Mouse (Mus musculus) spleen, postnatal 36 days (tissue): ENCODE data around the gene Cd96.
"Not testable (repeated sequence)": the region's sequence is repeated elsewhere in the genome, so short reads cannot be mapped to it uniquely, and the experiment has no call there.

Source experiments
- DNase-seq, 2 experiments: peaks; one replicate each; pipeline ENCODE4 v3.0.0; 2022; ENCODE audit warnings: low spot score in 2 of 2, mixed read lengths in 1 of 2

Cd96 gene

GRCm38 (mm10) chr16:46120020-46120419, at the start of gene Cd96:
Gene Cd96, minus strand, starts transcription at chr16:46120251.
- DNase-seq, result peak; percentile 51 to 61

- no peak for DNase-seq
Observed at GRCm38 (mm10) chr16:46166971-46167370, 46.9 kb upstream of the Cd96 start.

GRCm38 (mm10) chr16:46165305-46165704, 45.3 kb upstream of the Cd96 start:
- DNase-seq, result no peak

- DNase-seq, result not testable (repeated sequence)
Observed at GRCm38 (mm10) chr16:46154832-46155231, 34.8 kb upstream of the Cd96 start, which contains the start of gene Gm4737. Gene Gm4737, minus strand, starts transcription at chr16:46155077.

- DNase-seq, result no peak
Observed at GRCm38 (mm10) chr16:46151141-46151540, 31.1 kb upstream of the Cd96 start.

- DNase-seq, result peak; percentile 4
Observed at GRCm38 (mm10) chr16:46148661-46149341, 28.8 kb upstream of the Cd96 start.

GRCm38 (mm10) chr16:46146962-46147361, 26.9 kb upstream of the Cd96 start:
- no peak for DNase-seq

GRCm38 (mm10) chr16:46122238-46122637, 2.2 kb upstream of the Cd96 start:
- no peak for DNase-seq

- DNase-seq, result peak in 1 of 2 experiments; percentile 3
Observed at GRCm38 (mm10) chr16:46121420-46121819, 1.4 kb upstream of the Cd96 start.

- no peak for DNase-seq
Observed at GRCm38 (mm10) chr16:46120607-46121006, 556 bp upstream of the Cd96 start.

GRCm38 (mm10) chr16:46117645-46118044, 2.4 kb downstream of the Cd96 start:
- DNase-seq, result no peak

- no peak for DNase-seq
Observed at GRCm38 (mm10) chr16:46114727-46115126, 5.3 kb downstream of the Cd96 start.

- DNase-seq, result no peak
Observed at GRCm38 (mm10) chr16:46109536-46109935, 10.5 kb downstream of the Cd96 start.

GRCm38 (mm10) chr16:46107431-46107830, 12.6 kb downstream of the Cd96 start:
- no peak for DNase-seq

- DNase-seq, result no peak
Observed at GRCm38 (mm10) chr16:46104491-46104890, 15.6 kb downstream of the Cd96 start.

GRCm38 (mm10) chr16:46101748-46102147, 18.3 kb downstream of the Cd96 start:
- DNase-seq, result no peak

- peak in 1 of 2 experiments; percentile 17 for DNase-seq
Observed at GRCm38 (mm10) chr16:46100286-46100685, 19.8 kb downstream of the Cd96 start.

- DNase-seq, result no peak
Observed at GRCm38 (mm10) chr16:46097421-46097820, 22.6 kb downstream of the Cd96 start.

- no peak for DNase-seq
Observed at GRCm38 (mm10) chr16:46094478-46094877, 25.6 kb downstream of the Cd96 start.

GRCm38 (mm10) chr16:46092935-46093334, 27.1 kb downstream of the Cd96 start:
- DNase-seq, result no peak

GRCm38 (mm10) chr16:46086874-46087473, 33.1 kb downstream of the Cd96 start:
- no peak for DNase-seq

GRCm38 (mm10) chr16:46068000-46068399, 52.1 kb downstream of the Cd96 start:
- no peak for DNase-seq

- DNase-seq, result no peak
Observed at GRCm38 (mm10) chr16:46063278-46063677, 56.8 kb downstream of the Cd96 start.
